Mouse (Mus musculus): ENCODE measurements at regions not wholly inside any gene's neighbourhood (a gene's known extent, or its start where the extent isn't known, plus 50 kb on each side); places are given as distances from the start of the nearest gene placed in this dataset.

- intact Hi-C loops (cut with DNase I) = no loop called here
- DNase-seq (ENCODE audit: low spot score) = no peak
Observed at GRCm38 (mm10) chr14:62027751-62028279, 264.6 kb upstream of the Rnaseh2b start.

- DNase-seq (ENCODE audit: low spot score) = no peak
- intact Hi-C loops (cut with DNase I) = no loop called here
Observed at GRCm38 (mm10) chr14:62030059-62030458, 262.3 kb upstream of the Rnaseh2b start.

DNA sequence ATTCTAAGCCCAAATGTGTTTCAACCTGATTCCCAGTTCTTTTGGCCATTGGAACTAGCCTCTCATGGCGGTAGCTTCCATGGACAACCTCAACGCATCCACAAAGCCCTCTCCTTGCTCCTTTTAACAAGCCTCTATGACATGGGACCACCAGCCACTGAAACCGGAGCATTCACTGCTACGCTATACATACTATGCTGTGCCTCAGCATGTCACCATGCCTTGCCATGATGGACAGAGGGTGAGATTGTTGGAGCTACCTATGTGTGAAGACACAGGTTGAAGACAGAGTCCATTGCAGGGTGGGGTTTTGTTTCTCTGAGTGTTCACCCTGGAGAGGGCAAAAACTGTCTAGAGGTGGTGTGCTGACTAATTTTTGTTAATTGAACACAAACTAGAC is 258.7 kb upstream of the Rnaseh2b start:
- no peak for DNase-seq (ENCODE audit: low spot score)
- intact Hi-C loops (cut with DNase I) = no loop called here

GRCm38 (mm10) chr14:62034664-62035063 is 257.7 kb upstream of the Rnaseh2b start:
- no peak for DNase-seq (ENCODE audit: low spot score)
- intact Hi-C loops (cut with DNase I) = no loop called here

DNA sequence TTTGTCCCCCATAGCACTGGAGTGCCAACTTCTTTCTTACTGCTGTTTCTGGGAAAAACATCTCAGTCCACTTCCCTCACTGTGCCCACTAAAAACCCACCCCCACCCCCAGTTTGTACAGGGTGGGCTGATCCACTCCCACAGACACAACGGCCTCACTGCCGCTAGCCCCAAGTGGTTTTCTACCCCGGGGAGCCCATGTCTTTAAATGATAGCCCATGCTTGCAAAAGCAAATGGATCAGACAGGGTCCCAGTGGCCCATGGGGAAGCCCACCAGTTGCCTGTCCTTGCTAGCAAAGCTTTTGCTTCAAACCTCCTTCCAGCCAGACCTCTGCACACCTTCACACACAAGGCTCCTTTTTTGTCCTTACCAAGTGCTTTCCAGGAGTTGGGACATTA is 257.0 kb upstream of the Rnaseh2b start:
- intact Hi-C loops (cut with DNase I) = no loop called here
- no peak for DNase-seq (ENCODE audit: low spot score)

GRCm38 (mm10) chr14:62037514-62037913 is 254.9 kb upstream of the Rnaseh2b start:
- no peak for DNase-seq (ENCODE audit: low spot score)
- intact Hi-C loops (cut with DNase I) = no loop called here

- intact Hi-C loops (cut with DNase I) = no loop called here
- no peak for DNase-seq (ENCODE audit: low spot score)
Observed at GRCm38 (mm10) chr14:62037917-62038316, 254.5 kb upstream of the Rnaseh2b start.

DNA sequence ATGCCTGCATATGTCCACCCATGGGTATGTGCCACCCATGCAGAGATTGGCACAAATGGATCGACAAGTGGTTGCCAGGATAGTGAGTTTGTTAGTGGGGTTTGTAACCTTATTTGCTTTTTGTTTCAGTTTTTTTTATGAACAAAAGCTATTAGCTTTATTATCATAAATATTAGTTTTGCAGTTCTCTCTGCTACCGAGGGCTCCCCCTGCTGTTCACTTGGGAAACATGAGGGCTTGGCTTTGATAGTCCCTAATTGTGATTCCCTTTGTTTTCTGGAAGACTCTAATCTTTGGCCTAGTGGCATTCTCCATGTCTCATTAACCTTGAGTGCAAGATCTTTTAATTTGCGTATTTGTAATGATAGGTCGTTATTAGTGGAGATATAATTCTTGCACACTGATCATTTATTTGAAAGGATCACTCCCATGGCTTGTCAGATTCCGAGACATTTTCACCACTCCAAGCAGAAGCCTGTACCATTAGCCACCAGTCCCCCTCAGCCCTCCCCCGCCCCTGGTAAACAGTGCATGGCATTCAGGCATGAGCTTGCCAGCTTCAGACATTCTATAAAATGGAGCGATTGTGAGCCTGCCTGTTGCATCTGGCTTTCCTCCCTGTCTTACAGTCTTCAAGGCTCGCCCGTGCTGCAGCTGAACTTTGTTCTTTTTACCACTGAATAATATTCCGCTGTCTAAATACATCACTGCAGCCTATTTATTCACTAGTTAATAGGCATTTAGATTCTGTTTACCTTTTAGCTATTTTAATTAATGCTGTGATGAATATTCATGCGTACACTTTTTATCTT is 249.9 kb upstream of the Rnaseh2b start:
- intact Hi-C loops (cut with DNase I) = loop anchor here (1.0 to 5.0 kb wide), 3 partner anchors 210 to 471 kb away; no protein-coding TSS in a partner anchor
- DNase-seq (ENCODE audit: low spot score) = no peak

DNA sequence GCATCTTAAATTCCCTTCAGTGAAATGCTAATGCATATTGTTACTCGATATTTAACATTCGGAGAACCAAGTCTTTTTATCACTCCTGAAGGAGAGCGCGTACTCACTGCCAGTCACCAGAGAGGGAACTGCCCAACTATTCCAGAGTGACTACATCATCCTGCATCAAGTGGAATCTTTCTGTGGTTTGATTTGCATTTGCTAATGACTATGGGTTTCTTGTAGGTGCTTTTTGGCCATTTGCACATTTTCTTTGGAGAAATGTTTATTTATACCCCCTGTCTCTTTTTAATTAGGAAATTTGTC is 249.3 kb upstream of the Rnaseh2b start:
- intact Hi-C loops (cut with DNase I) = loop anchor here (2.0 to 5.0 kb wide), 2 partner anchors 209 to 392 kb away; no protein-coding TSS in a partner anchor

GRCm38 (mm10) chr14:62050941-62051340 is 241.4 kb upstream of the Rnaseh2b start:
- DNase-seq (ENCODE audit: low spot score) = no peak
- intact Hi-C loops (cut with DNase I) = loop anchor here (5.0 kb wide), 1 partner anchor 406 kb away; the partner anchor contains the start of gene Gucy1b2

More for the DNA sequence above, 249.3 kb upstream of the Rnaseh2b start:
- DNase-seq (ENCODE audit: low spot score) = no peak

- intact Hi-C loops (cut with DNase I) = loop anchor here (5.0 kb wide), 1 partner anchor 405 kb away; the partner anchor contains the start of gene Gucy1b2
- DNase-seq (ENCODE audit: low spot score) = no peak
Observed at GRCm38 (mm10) chr14:62051923-62052322, 240.5 kb upstream of the Rnaseh2b start.

DNA sequence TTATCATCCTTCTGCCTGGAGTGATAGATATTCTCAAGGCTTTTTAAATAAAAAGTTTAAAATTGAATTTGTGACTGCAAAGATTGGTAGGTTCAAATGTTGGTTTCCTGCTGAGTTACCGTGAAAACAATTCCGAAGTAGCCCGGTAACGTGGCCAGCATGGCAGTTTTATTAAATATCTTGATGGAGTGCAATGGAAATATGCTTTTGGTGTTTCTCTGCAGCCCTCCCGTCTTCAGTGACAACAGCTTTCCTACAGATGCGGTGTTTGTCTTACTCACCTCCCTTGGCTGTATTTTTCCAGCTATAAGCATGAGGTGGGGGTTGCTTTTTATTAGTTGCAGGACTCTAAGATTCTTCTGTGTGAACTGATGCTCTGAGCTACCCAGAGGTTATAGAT is 239.4 kb upstream of the Rnaseh2b start:
- intact Hi-C loops (cut with DNase I) = loop anchor here (5.0 kb wide), 1 partner anchor 404 kb away; the partner anchor contains the start of gene Gucy1b2
- DNase-seq (ENCODE audit: low spot score) = no peak

DNA sequence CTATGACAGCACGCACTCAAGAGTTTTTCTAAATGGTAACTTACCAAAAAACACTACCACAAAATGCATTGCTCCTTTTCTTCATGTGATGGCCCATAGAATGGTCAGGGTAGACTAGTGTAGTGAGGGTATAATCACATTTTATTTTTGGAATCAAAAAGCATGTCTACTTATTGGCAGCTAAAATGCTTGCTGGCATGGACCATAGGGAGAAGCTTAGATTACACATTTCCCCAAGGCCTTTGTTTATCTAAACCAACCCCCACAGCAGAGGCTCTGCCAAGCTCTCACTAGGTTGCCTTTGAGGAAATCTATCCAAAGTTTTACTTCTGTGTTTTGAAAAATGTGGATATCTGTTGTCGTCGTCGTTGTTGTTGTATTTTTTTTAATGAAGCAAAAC is 235.3 kb upstream of the Rnaseh2b start:
- DNase-seq (ENCODE audit: low spot score) = no peak

DNA sequence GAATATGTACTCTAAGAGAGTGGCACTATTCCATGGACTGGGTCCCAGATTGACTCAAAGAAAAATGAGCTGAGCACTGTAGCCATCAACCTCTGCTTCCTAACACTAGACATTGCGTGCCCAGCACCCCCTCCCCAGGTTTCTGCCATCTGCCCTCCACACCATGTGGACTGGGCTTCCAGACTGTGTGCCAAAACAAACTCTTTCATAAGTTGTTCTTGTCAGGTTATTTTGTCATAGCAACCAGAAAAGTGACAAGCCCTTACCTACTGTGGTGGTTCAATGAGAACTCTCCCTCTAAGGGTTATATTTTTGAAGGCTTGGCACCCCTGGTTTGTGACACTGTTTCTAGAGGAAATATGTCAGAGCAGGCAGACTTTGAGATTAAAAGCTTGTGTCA is 234.3 kb upstream of the Rnaseh2b start:
- DNase-seq (ENCODE audit: low spot score) = no peak
- intact Hi-C loops (cut with DNase I) = no loop called here

More for the DNA sequence above, 235.3 kb upstream of the Rnaseh2b start:
- intact Hi-C loops (cut with DNase I) = no loop called here

DNA sequence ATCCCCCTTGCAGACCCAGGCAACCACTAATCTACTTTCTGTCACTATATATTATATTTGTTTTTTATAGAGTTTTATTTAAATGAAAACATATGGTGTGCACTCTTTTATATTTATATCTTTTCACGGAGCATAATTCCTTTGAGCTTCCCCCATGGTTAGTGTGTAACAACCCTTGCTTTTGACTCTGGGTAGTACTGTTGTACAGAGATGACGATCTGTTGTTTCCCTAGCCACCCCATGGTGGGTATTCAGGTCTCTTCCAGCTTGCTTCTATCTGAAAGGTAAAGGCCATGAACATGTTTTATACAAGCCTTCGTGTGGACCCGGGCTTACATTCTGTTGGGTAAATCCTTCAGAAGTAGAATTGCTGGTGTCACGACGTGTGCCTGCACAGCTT is 221.2 kb upstream of the Rnaseh2b start:
- intact Hi-C loops (cut with DNase I) = no loop called here
- no peak for DNase-seq (ENCODE audit: low spot score)

- intact Hi-C loops (cut with DNase I) = no loop called here
- no peak for DNase-seq (ENCODE audit: low spot score)
Observed at GRCm38 (mm10) chr14:62084047-62084446, 208.3 kb upstream of the Rnaseh2b start.

DNA sequence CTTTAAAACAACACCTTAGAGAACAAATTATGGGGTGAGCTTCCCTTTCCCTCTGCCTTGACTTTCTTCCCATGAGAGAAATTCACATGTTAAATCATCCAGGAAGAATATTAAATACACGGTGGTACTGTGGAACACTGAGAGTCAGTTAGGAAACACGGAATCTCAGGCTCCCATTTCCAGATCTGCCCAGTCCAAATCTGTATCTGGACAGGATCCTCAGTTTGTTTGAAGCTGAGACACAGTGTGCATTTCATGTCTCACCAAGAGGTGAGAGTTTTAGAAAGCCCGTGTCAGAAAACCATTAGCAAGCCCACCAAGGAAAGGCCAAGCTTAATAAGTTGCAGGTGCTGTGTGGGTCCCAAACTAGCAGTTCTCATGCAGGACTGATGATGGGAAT is 204.2 kb upstream of the Rnaseh2b start:
- DNase-seq (ENCODE audit: low spot score) = no peak
- intact Hi-C loops (cut with DNase I) = no loop called here

DNA sequence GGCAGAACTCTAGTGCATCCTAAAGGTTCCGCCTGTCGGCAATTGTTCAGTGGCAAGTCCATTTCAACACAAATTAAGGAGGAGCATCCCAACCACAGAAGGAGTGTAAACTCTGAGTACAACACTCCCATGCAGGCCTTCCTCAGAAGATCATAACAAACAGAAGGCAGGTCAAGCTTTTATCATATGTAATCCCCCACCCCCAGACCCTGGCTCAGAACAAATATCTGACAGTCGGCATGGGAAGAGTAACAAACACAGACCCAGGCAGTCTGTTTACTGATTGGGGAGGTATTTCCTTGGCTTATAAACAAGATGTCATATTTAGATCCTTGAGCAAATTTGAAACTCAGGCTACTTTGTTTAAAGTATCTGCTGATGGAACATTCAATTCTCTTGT is 174.9 kb upstream of the Rnaseh2b start:
- DNase-seq (ENCODE audit: low spot score) = no peak
- intact Hi-C loops (cut with DNase I) = no loop called here

DNA sequence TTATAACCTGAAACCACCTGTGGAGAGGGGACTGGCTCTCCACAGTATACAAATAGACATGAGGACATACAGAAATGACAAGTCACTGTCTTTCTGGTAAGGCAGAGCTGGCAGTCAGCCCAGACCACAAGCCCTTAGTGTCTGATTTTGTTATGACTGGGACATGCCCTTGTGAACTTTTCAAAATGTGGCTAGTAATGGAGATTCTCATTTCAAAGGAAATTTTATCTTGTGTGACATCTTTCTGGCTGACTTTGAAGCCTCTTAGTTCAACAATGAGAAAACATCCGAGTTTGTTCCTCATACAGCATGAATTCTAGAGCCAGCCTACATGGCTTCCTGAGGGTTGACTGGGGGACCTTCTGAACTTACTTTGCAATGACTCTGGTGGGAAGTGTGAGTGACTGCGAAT is 173.8 kb upstream of the Rnaseh2b start:
- intact Hi-C loops (cut with DNase I) = no loop called here
- no peak for DNase-seq (ENCODE audit: low spot score)

- DNase-seq (ENCODE audit: low spot score) = no peak
- intact Hi-C loops (cut with DNase I) = no loop called here
Observed at GRCm38 (mm10) chr14:62128918-62129317, 163.5 kb upstream of the Rnaseh2b start.

GRCm38 (mm10) chr14:62132353-62132816 is 160.0 kb upstream of the Rnaseh2b start:
- intact Hi-C loops (cut with DNase I) = no loop called here
- DNase-seq (ENCODE audit: low spot score) = no peak

Measured in heart, postnatal 25 days (tissue).